Comparison of ENCODE assay signal across 8 mouse cellular contexts in the genomic region with DNA sequence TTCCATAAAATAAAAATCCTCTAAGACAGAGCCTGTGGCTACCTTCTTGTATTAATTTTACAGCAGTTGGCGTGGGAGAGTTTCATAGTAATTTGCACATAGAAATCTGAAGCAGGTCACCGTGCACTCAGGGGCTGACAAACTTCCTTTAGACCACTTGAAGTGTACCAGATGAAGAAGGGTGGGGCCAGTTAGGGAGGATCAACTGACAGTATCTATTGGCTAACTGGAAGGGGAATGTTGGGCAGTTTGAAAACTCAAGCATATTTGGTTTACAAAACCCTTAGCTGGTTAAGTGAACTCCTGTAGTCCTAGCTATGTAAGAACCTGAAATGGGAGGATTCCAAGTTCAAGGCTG. TPM values are rescaled to one million over a fixed set of nuclear protein-coding genes. Genes with fewer than 3 reads are reported as not detected.
A peak's percentile ranks its signal among the peaks of the same experiment; 100 is the strongest.
DNase-seq lines count a peak whose midpoint lies in the region; ATAC-seq and TF ChIP-seq lines count a peak whose summit lies in the region.

No protein-coding gene starts in this region.

- intact Hi-C loops in heart, adult 2 months (cut with DNase I): no loop called here
- intact Hi-C loops in heart, postnatal 10 days (cut with DNase I): no loop called here

- TF ChIP-seq EP300 in heart, adult 2 months (IDR thresholded peaks at IDR 0.05; ENCODE audit: insufficient read depth, low read depth, low read length): no peak

- ATAC-seq in forebrain, embryonic 13.5 days: peak; percentile 34; the same call in 1 of the 2 replicates
- peak; percentile 74 for ATAC-seq in liver, embryonic 13.5 days (ENCODE audit: low read depth)
- ATAC-seq in stomach, embryonic 16.5 days (ENCODE audit: insufficient read depth, low FRiP score): no peak

- H3K9ac ChIP-seq in heart, adult 2 months (ENCODE audit: low read depth, low read length): peak overlapping the region; percentile 87
- H3K9ac ChIP-seq in forebrain, embryonic 13.5 days: peak overlapping the region; percentile 84; the same call in 1 of the 2 replicates
- H3K9ac ChIP-seq in liver, embryonic 13.5 days: peak overlapping the region; percentile 80
- peak overlapping the region; percentile 93 for H3K9ac ChIP-seq in stomach, embryonic 16.5 days (ENCODE audit: low read length)

- WGBS in heart, adult 2 months: 36% methylated on average over 2 of the region's 2 CpGs
- WGBS in forebrain, embryonic 13.5 days: 72% methylated on average over 2 of the region's 2 CpGs
- 19% methylated on average over 2 of the region's 2 CpGs for WGBS in liver, embryonic 13.5 days (ENCODE audit: insufficient replicate concordance)
- WGBS in stomach, embryonic 16.5 days: 39% methylated on average over 2 of the region's 2 CpGs

- H3K27ac ChIP-seq in heart, adult 2 months: peak overlapping the region; percentile 76
- H3K27ac ChIP-seq in forebrain, embryonic 13.5 days: 0 out of 2 replicates have a peak overlapping the region, but pooled peaks have one; percentile 32
- H3K27ac ChIP-seq in liver, embryonic 13.5 days: peak overlapping the region; percentile 51
- H3K27ac ChIP-seq in stomach, embryonic 16.5 days (ENCODE audit: low read length): peak overlapping the region; percentile 79

- H3K4me2 ChIP-seq in forebrain, embryonic 13.5 days: peak overlapping the region; percentile 70
- H3K4me2 ChIP-seq in liver, embryonic 13.5 days: peak overlapping the region; percentile 81
- peak overlapping the region; percentile 74 for H3K4me2 ChIP-seq in stomach, embryonic 16.5 days (ENCODE audit: low read depth, low read length)

- no peaks in the 10 kb centered on the region for H3K27me3 ChIP-seq in heart, adult 2 months (ENCODE audit: control insufficient read depth, insufficient read depth, low read length)
- peaks cover 5% of the 10 kb centered on the region; the same call in 1 of the 2 replicates for H3K27me3 ChIP-seq in E14TG2a.4 (ENCODE audit: insufficient read depth, low read length)
- no peaks in the 10 kb centered on the region for H3K27me3 ChIP-seq in forebrain, embryonic 13.5 days
- no peaks in the 10 kb centered on the region for H3K27me3 ChIP-seq in liver, embryonic 13.5 days
- H3K27me3 ChIP-seq in stomach, embryonic 16.5 days (ENCODE audit: control insufficient read depth, insufficient read depth, low read length): no peaks in the 10 kb centered on the region

- TF ChIP-seq CTCF in heart, adult 2 months (IDR thresholded peaks at IDR 0.05): no peak
- no peak for TF ChIP-seq CTCF in E14TG2a.4 (conservative IDR thresholded peaks at IDR 0.05; ENCODE audit: low read length)

- DNase-seq in heart, adult 2 months: no peak
- DNase-seq in heart, postnatal 10 days: no peak
- peak; percentile 21 for DNase-seq in liver, embryonic 13.5 days
- no peak for DNase-seq in kidney, adult 9 months
- no peak for DNase-seq in ovary, postnatal 10 days (ENCODE audit: low spot score)

- H3K79me2 ChIP-seq in heart, adult 2 months (replicated peaks; ENCODE audit: control insufficient read depth, insufficient read depth, low read length): no peaks in the 10 kb centered on the region

- no peaks in the 10 kb centered on the region for H3K36me3 ChIP-seq in heart, adult 2 months (ENCODE audit: control insufficient read depth, insufficient read depth, low read length)
- peaks cover 22% of the 10 kb centered on the region for H3K36me3 ChIP-seq in E14TG2a.4 (ENCODE audit: insufficient read depth, low read length)
- peaks cover 12% of the 10 kb centered on the region for H3K36me3 ChIP-seq in forebrain, embryonic 13.5 days (ENCODE audit: poor library complexity, severe bottlenecking)
- peaks cover 17% of the 10 kb centered on the region for H3K36me3 ChIP-seq in liver, embryonic 13.5 days
- H3K36me3 ChIP-seq in stomach, embryonic 16.5 days (ENCODE audit: control insufficient read depth, insufficient read depth, low read length): 0 out of 2 replicates have a peak, but pooled peaks cover 6% of the 10 kb centered on the region

- no peak for TF ChIP-seq POLR2A in heart, adult 2 months (IDR thresholded peaks at IDR 0.05; ENCODE audit: insufficient read depth, low read depth, low read length)

- no peaks in the 10 kb centered on the region for H3K9me3 ChIP-seq in E14TG2a.4 (ENCODE audit: low read length)
- H3K9me3 ChIP-seq in forebrain, embryonic 13.5 days (replicated peaks): no peaks in the 10 kb centered on the region
- no peaks in the 10 kb centered on the region for H3K9me3 ChIP-seq in liver, embryonic 13.5 days (replicated peaks)
- no peaks in the 10 kb centered on the region for H3K9me3 ChIP-seq in stomach, embryonic 16.5 days (replicated peaks; ENCODE audit: control insufficient read depth, low read length)

- peak overlapping the region; percentile 85 for H3K4me3 ChIP-seq in heart, adult 2 months
- peak overlapping the region; percentile 94 for H3K4me3 ChIP-seq in E14TG2a.4 (replicated peaks; ENCODE audit: low read length)
- H3K4me3 ChIP-seq in forebrain, embryonic 13.5 days: peak overlapping the region; percentile 71
- peak overlapping the region; percentile 70 for H3K4me3 ChIP-seq in liver, embryonic 13.5 days (replicated peaks)
- H3K4me3 ChIP-seq in stomach, embryonic 16.5 days (replicated peaks; ENCODE audit: low read length): peak overlapping the region; percentile 93

- H3K4me1 ChIP-seq in heart, adult 2 months (ENCODE audit: control insufficient read depth, insufficient read depth, low read length): no peaks in the 10 kb centered on the region; the same call in 1 of the 2 replicates
- peaks cover 27% of the 10 kb centered on the region for H3K4me1 ChIP-seq in E14TG2a.4 (replicated peaks; ENCODE audit: low read depth, low read length)
- peaks cover 14% of the 10 kb centered on the region for H3K4me1 ChIP-seq in forebrain, embryonic 13.5 days
- peaks cover 35% of the 10 kb centered on the region for H3K4me1 ChIP-seq in liver, embryonic 13.5 days (replicated peaks)
- H3K4me1 ChIP-seq in stomach, embryonic 16.5 days (ENCODE audit: control insufficient read depth, insufficient read depth, low read length): peaks cover 18% of the 10 kb centered on the region

RNA-seq across cellular contexts. Expression of a gene that starts 0.4 kb away (rescaled TPM):
- total RNA-seq in heart, adult 2 months (2021): 1 to 10 TPM; 7.9 to 8.4 TPM
- polyA plus RNA-seq in heart, adult 2 months (2012; rRNA removed): 3.8 and 5.5 TPM in 2 replicates
- total RNA-seq in heart, postnatal 10 days (2021): 10 to 100 TPM; 12.0 to 12.1 TPM
- polyA plus RNA-seq in forebrain, embryonic 13.5 days (2015; fragmentation: Nextera tagmentation; extraction: Ambion mirVana): 40.4 and 46.8 TPM in 2 replicates
- 51.1 and 58.1 TPM in 2 replicates for polyA plus RNA-seq in liver, embryonic 13.5 days (2015; fragmentation: Nextera tagmentation; extraction: Ambion mirVana)
- 53.5 and 54.5 TPM in 2 replicates for polyA plus RNA-seq in stomach, embryonic 16.5 days (2015; fragmentation: Nextera tagmentation; extraction: Ambion mirVana)
